ENCODE assay signal across 14 mouse cellular contexts in genomic region chr1:33658302-33658701, GRCm38 (mm10).
"Had no signal": no experiment of that assay in that cellular context is flagged by ENCODE, and none has a peak within 500 bp of the region (broad histone marks: within the 10 kb centered on the region; RNA-seq: fewer than 3 reads in every experiment).

No protein-coding gene starts in this region.

- ATAC-seq: intestine, embryonic 16.5 days; midbrain, embryonic 13.5 days; midbrain, embryonic 16.5 days had no signal

- H3K9me3 ChIP-seq: liver, embryonic 13.5 days; megakaryocyte, embryonic 14.5 days; midbrain, embryonic 10.5 days; midbrain, embryonic 13.5 days had no signal

- H3K4me2 ChIP-seq: liver, embryonic 13.5 days; lung, embryonic 14.5 days; midbrain, embryonic 13.5 days had no signal

- DNase-seq: kidney, adult 18-20 months; kidney, postnatal 25 days; layer of hippocampus, postnatal 36 days; liver, embryonic 13.5 days; lung, embryonic 14.5 days; thymus, adult 18-20 months; thymus, postnatal 14 days; thymus, postnatal 4 days had no signal

- H3K27me3 ChIP-seq: liver, embryonic 13.5 days; megakaryocyte, embryonic 14.5 days; midbrain, embryonic 13.5 days had no signal

- H3K4me1 ChIP-seq: liver, embryonic 13.5 days; megakaryocyte, embryonic 14.5 days; midbrain, embryonic 10.5 days; midbrain, embryonic 13.5 days had no signal

- H3K27ac ChIP-seq: left cerebral cortex, adult 2 months; liver, embryonic 13.5 days; midbrain, embryonic 10.5 days; midbrain, embryonic 13.5 days had no signal

- H3K4me3 ChIP-seq: left cerebral cortex, adult 2 months; liver, embryonic 13.5 days; megakaryocyte, embryonic 14.5 days; midbrain, embryonic 10.5 days; midbrain, embryonic 13.5 days had no signal

- H3K9ac ChIP-seq: liver, embryonic 13.5 days; lung, embryonic 14.5 days; midbrain, embryonic 13.5 days had no signal
